Mouse (Mus musculus) spleen, adult 18-20 months (tissue): ENCODE measurements at regions not wholly inside any gene's neighbourhood (a gene's known extent, or its start where the extent isn't known, plus 50 kb on each side); places are given as distances from the start of the nearest gene placed in this dataset.
"Not testable (repeated sequence)": the region's sequence is repeated elsewhere in the genome, so short reads cannot be mapped to it uniquely, and the experiment has no call there.

ENCODE experiments used
- DNase-seq, 2 experiments: peaks; one replicate each; pipeline ENCODE4 v3.0.0; 2022; ENCODE audit warnings: mixed read lengths in 2 of 2

DNA sequence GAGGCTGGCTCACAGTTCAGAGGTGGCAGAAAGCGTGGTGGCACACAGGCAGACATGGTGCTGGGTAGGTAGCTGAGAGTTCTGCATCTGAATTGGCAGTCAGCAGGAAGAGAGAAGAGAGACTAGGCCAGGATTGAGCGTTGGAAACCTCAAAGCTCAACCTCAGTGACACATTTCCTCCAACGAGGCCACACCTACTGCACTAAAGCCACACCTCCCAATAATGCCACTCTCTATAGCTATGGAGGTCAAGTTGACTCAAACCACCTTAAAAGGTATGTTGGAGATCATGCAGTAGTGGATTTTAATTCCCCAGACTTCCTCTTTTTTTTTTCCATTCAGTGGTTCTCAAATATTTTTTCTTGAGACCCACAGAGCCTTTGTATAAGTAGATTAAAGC is 57.1 kb downstream of the Ccdc54 start:
- DNase-seq: no peak

DNA sequence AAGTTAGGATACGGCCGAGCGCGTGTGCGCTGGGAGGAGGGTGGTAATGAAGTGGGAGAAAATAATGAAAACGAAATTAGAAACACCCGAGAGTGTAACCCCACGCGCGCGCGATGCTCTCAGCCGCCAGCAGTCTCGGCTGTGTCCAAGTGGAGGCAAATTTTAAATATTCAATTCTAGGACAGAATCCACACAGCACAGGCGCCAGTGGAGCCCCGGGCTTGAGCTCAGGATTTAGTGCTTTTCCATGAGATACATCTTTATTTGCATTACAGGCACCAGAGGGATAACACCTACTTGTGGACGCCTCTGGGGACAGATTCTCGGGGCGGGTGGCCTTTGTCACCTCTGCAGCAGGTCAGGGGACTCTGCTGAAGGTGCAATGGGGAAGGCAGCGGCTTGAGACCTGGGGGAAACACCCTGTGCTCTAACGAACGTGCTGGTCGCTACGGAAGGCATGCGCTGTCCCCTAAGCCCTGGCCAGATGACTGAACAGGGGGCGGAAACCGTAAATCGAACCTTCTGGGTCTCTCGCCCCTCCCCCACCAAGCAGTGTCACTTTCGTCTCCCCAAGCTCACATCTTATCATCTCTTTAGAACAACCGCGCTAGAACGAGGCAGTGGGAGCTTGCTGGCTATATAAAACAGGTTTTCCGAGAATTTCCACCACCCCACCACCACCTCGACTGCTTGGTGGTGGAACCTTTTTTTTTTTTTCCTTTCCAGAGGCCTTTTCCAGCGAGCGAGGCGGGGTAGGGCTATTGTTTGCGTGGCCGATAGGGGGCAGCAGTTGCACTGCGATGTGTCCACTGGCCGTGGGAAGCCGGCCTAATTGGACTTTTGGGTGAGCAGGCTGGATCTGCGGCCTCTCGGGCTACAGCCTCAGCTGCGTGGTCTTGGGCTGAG is 61.2 kb downstream of the Ccdc54 start:
- peak; percentile 60 to 78 for DNase-seq

GRCm38 (mm10) chr16:50528677-50529510 is 62.1 kb downstream of the Ccdc54 start:
- peak; percentile 61 to 68 for DNase-seq

DNA sequence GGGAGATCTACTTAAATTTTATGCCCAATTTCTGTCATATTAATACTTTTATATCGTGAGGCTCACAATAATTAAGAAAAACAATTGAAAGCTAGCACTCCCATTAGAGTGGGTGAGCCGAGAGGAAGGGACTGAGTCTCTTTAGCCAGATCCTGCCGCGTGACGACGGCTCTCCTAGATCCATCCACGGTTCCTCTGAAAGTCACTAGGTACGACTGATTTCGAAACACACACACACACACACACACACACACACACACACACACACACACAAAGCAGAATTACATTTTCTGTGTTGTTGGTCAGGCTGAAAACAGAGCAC is 62.6 kb downstream of the Ccdc54 start:
- DNase-seq: no peak

DNA sequence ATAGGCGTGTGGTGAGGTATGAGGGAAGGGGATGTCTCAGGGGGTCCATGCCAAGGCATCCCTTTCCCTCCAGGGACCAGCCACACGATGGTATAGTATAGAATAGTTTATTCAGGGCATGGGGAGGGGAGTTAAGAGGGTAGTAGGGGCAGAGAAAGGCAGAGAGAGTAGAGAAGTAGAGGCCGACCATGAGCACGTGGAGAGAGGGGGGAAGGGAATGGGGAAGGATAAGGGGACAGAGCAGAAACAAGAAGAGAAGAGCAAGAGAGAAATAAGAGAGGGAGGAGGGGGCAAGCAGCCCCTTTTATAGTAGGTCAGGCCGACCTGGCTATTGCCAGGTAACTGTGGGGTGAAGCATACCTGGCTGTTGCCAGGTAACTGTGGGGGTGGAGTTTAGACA is 64.0 kb downstream of the Ccdc54 start:
- DNase-seq: not testable (repeated sequence)

DNA sequence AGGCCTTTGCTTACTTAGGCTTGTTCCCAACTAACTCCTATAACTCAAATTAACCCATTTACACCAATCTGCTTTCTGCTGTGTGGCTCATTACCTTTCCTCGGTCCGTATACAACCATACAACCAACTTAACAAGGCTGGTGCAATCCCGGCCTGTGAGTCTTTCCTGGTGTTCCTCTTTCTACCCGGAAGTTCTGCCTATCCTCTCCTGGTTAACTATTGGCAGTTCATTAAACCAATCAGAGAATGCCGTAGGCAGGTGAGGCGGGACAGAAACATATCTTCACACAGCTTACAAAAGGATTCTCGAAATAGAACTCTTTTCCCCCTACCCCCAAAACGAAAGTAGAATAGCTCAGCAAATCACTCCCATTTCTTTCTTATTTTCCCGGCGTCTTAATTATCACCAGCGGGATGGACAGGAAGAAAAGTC is 65.0 kb downstream of the Ccdc54 start:
- DNase-seq: no peak

GRCm38 (mm10) chr16:50525504-50525903 is 65.5 kb downstream of the Ccdc54 start:
- no peak for DNase-seq

DNA sequence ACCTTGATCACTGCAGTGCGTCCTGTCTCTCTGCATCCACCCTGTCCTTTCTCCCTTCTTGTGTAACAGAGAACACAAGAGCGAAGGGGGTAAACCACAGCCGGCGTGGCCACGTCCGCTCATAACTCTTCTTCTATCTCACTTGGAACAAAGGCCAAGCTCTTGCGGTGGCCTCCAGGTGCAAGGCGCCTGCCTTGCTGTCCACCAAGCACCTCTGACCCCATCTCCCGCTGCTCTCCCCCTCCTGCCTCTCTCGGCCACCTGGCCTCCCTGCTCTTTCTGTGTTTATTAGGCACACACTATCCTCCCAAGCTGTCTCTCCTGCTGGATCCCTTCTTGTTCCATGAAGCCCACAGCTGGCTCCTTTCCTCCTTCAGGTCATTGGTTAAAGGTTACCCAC is 71.3 kb downstream of the Ccdc54 start:
- no peak for DNase-seq

DNA sequence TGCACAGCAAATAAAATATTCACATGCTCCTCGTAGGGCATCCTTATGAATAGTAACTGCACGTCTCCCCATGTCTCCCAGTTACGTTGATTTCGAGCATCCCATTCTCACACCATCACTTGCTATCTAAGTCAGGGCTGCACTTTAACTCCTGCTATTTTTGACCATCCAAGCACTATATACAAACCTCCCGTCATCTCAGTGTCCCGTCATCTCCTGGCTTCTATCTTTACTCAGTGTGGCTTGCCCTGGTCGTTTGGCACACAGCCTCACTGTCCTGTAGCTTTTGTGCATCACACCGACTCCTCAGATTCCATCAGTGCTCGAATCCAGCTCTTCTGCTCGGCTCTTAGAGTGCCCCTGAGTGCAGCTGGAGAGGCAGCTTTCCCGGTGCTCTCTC is 74.4 kb downstream of the Ccdc54 start:
- DNase-seq: no peak

DNA sequence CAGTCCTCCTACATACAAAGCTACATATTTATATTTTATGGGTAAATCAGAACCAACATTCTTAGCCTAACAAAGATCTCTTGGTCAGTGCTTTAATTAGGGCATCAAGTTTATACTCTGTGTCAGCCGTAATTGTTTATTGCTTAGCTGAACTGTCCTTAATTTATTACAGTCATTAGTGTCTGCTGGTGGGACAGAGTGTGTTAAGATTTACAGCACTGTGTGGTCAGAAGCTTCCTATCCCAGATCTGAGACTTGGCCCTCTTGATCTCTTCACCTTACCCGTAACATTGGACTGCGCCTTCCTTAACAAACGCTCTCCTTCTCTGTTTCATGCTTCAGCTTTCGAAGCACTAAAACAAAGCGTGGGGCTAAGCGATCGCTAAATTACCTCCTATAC is 75.9 kb downstream of the Ccdc54 start:
- DNase-seq: no peak

DNA sequence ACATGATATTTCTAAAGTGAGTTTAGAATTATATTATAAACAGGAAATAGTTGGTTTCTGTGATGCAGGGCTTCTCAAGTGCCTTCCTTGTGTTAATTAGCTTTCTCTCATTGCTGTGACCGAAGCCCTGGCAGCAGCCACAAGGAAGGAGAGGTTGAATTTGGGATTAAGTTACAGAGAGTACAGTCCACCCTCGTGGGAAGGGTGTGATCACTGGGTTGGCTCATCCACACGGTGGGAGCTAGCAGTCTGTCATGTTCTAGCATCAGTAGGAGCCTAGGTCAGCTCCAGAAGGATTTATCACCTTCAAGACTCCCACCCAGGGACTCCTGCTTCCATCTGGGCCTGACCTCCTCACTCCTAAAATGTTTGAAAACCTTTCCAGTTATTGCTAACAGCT is 78.9 kb downstream of the Ccdc54 start:
- DNase-seq: no peak

DNA sequence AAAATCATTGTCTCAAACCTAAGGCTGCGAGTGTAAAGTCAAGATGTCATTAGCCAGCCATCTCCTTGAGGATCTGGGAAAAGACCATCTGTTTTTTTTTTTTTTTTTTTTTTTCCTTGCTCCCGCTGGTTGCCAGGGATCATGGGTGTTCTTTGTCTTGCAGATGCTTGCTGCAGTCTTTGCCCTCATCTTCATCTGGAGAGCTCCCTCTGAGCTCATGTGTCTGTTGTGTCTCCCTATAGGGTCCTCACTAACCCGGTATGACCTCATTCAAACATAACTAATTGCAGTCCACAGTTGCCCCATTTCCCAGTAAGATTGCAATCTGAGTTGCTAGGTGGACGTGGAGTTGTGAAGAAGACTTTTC is 77.3 kb upstream of the Bbx start:
- DNase-seq: no peak

DNA sequence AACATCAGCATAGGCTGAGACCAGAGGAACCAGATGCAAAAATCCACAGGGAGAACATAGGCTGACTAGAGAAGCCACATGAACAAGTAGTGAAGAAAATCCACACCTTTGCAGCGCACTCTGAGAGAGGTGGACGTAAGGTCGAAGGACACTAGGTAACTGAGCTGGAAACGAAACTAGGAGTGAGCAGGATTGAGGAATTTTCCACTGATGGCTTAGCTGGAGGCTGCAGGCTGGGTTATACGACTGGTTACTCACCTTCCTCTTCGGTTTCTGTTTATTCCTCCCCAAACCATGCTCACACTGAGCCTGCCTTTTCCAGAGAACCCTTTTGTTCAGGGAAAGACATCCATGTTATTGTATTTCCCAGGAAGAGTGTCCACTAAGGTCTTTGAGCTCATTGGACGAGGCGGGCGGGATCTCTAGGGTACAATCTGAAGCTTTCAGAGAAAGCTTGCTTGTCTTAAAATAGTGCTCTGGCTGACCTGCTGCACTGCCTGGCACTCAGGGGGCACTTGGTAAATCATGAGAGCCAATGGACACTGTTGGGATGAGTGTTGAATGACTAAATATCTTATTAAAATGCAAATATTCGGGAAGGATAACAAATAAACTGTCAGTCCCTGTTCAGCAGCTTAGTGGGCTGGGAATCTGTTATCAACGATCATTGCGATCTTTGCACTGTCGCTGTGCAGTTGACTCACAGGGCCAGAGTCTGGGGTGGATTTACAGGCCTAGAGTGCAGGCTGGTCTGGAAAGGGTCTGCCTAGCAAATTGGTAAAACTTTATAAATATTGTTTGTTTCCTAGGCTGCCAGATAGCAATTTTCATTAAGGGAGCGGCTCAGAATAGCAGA is 76.7 kb upstream of the Bbx start:
- no peak for DNase-seq

GRCm38 (mm10) chr16:50504619-50505018 is 72.4 kb upstream of the Bbx start:
- DNase-seq: no peak

GRCm38 (mm10) chr16:50498909-50499308 is 66.7 kb upstream of the Bbx start:
- no peak for DNase-seq

DNA sequence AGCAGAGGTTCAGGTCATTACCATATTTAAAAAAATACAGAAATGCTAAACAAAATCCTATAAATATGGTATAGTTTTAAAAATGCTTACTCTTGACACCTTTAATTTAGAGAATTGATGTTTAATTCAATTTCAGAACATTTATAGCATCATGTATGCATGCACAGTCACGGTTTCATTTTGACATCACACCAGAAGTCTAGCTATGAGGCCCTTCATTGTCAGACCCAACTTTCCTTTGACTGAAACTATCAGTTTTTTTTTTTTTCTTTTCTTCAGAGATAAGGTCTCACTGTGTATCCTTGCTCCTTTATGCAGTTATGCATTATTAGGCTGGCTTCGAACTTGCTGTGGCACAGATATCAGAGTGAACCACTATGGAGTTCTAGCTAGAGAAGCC is 61.5 kb upstream of the Bbx start:
- DNase-seq: no peak

DNA sequence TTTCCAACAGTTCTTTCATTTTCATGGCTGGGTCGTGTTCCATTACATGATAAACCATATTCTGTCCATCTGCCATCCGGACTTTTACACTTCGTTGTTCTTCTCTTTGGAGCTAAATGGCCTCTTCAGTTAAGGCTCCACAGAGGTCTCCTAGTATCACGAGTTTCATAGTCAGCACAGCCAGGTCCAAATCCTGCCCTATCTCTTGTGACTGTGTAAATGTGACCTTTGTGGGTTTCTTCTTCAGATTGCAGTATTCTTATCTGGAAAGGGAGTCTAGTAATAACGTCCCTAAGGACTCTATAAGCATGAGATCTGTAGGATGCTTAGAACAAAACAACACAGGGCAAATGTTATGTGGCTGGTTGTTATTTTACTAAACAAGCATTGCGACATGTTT is 57.1 kb upstream of the Bbx start:
- no peak for DNase-seq

DNA sequence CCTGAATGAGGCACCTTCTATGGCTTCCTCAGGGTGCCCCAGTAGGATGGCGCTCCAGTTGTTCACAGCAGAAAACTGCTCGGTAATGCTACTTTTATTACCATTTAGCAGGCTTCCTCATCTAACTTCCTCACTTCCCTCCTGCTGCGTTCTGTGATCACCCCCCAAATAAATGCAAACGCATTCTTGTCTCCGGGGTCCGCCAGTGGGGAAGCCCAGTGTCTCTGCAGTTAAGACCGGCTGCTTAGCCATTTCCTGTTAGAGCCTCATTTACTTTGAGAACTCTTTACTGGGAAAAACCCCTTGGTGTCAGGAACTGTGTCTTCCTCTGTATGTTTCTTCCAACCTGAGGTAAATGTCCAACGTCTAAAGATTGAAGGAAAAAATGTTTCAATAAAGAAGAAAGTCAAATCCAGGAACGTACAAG is 50.2 kb upstream of the Bbx start:
- DNase-seq: no peak
